Mouse (Mus musculus): ENCODE measurements around the gene Ankrd12. TPM values are rescaled to one million over a fixed set of nuclear protein-coding genes. Genes with fewer than 3 reads are reported as not detected.

The Ankrd12 gene
- polyA plus RNA-seq, 1 experiment, result 2.0 TPM

DNA sequence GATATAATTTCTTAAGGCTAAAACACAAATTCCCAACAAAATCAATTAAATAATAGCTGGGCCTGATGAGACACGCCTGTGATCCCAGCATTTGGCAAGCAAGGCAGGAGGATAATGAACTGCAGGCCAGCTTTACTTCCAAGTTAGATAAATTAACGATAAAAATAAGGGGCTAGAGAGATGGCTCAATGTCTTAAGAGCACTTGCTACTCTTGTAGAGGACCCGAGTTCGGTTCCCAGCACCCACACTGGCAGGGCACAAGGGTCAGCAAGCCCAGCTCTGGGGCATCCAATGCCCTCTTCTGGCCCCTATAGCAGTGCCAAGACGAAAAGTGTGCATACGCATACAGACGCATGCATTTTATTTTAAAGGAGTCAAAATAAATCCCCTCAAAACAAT, 126.7 kb downstream of the Ankrd12 start:
- WGBS, result 21% methylated on average over 7 of the region's 7 CpGs
- H3K4me1 ChIP-seq (ENCODE audit: control insufficient read depth, insufficient read depth, insufficient read length, low read length), result 0 out of 2 replicates have a peak, but pooled peaks cover 4% of the 10 kb centered on the region
- H3K4me3 ChIP-seq (ENCODE audit: low read depth, low read length), result peak overlapping the region; percentile 88
- TF ChIP-seq POLR2A (IDR thresholded peaks at IDR 0.05; ENCODE audit: low read depth, low read length) (no peak), CTCF (IDR thresholded peaks at IDR 0.05; ENCODE audit: extremely low read depth, insufficient read length, insufficient replicate concordance, low read depth, low read length) (no peak)
- no peaks in the 10 kb centered on the region for H3K27me3 ChIP-seq (ENCODE audit: control insufficient read depth, insufficient read depth, low read length)
- H3K27ac ChIP-seq (ENCODE audit: insufficient read depth, low read depth, low read length), result no peak overlapping the region
- peaks cover 9% of the 10 kb centered on the region for H3K36me3 ChIP-seq (ENCODE audit: control insufficient read depth, insufficient read depth, low read length)

DNA sequence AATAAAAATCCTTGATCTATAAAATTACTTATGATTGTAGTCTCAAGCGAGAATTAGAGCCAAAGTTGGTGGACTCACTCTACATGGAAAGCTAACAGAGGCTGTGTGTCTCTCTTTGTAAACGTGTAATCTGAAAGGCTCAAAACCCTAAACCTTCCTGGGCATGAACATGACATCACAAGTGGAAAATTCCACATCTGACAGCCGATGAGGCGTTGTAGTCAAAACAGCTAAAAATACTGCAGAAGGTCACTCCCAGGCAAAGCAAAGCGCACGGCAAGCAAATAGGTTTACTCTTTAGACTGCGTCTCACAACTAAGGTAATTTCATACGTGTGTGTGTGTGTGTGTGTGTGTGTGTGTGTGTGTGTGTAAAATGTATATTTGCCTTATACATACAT, 129.6 kb downstream of the Ankrd12 start:
- no peak overlapping the region for H3K27ac ChIP-seq (ENCODE audit: insufficient read depth, low read depth, low read length)
- TF ChIP-seq POLR2A (IDR thresholded peaks at IDR 0.05; ENCODE audit: low read depth, low read length), result no peak
- no peak for TF ChIP-seq CTCF (IDR thresholded peaks at IDR 0.05; ENCODE audit: extremely low read depth, insufficient read length, insufficient replicate concordance, low read depth, low read length)

DNA sequence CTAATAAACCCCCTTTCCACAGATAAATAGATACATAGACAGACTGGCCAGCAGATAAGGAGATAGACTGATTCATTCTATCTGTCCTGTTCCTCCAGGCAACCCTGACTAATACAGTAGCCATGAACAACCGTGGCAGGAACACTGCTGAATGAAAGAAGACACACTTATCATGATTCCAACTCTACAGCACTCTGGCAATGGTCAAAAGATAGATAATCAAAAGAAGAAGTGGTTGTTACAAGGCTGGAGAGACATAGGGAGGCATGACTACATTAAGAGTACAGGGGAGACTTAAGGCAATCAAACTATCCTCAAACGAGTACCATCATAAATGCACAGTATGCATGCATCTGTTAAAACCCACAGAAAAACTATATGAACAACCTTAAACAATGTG, 131.5 kb downstream of the Ankrd12 start:
- peaks cover 9% of the 10 kb centered on the region; the same call in 1 of the 2 replicates for H3K4me1 ChIP-seq (ENCODE audit: control insufficient read depth, insufficient read depth, insufficient read length, low read length)
- H3K27ac ChIP-seq (ENCODE audit: insufficient read depth, low read depth, low read length), result no peak overlapping the region
- H3K27me3 ChIP-seq (ENCODE audit: control insufficient read depth, insufficient read depth, low read length), result no peaks in the 10 kb centered on the region
- WGBS, result 83% methylated on average over 2 of the region's 2 CpGs
- TF ChIP-seq POLR2A (IDR thresholded peaks at IDR 0.05; ENCODE audit: low read depth, low read length), result no peak
- no peak for TF ChIP-seq CTCF (IDR thresholded peaks at IDR 0.05; ENCODE audit: extremely low read depth, insufficient read length, insufficient replicate concordance, low read depth, low read length)
- H3K36me3 ChIP-seq (ENCODE audit: control insufficient read depth, insufficient read depth, low read length), result peaks cover 9% of the 10 kb centered on the region
- H3K4me3 ChIP-seq (ENCODE audit: low read depth, low read length), result no peak overlapping the region

More for the DNA sequence above, 129.6 kb downstream of the Ankrd12 start:
- H3K4me1 ChIP-seq (ENCODE audit: control insufficient read depth, insufficient read depth, insufficient read length, low read length), result 0 out of 2 replicates have a peak, but pooled peaks cover 4% of the 10 kb centered on the region
- WGBS, result 79% methylated on average over 8 of the region's 8 CpGs
- no peaks in the 10 kb centered on the region for H3K27me3 ChIP-seq (ENCODE audit: control insufficient read depth, insufficient read depth, low read length)
- H3K36me3 ChIP-seq (ENCODE audit: control insufficient read depth, insufficient read depth, low read length), result peaks cover 9% of the 10 kb centered on the region
- H3K4me3 ChIP-seq (ENCODE audit: low read depth, low read length), result no peak overlapping the region

- no peak overlapping the region for H3K27ac ChIP-seq (ENCODE audit: insufficient read depth, low read depth, low read length)
- 26% methylated on average over 4 of the region's 4 CpGs for WGBS
These were observed 134.5 kb downstream of the Ankrd12 start for GRCm38 (mm10) chr17:65942394-65942793.

DNA sequence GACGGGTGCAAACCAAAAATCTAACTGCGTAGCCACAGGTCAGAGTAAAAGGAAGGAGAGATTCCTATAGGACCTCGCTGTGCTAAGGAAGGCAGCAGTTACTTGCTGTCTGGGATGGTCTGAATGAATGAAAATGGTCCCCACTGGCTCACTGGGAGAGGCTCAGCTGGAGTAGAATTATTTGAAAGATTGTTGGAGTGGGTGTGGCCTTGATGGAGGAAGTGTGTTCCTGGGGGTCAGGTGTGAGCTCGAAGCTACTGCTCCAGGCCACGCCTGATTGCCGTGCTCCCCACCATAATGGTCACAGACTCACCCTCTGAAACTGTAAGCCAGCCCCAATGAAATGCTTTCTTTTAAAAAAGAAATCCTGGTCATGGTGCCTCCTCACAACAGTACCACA, 135.6 kb downstream of the Ankrd12 start:
- 61% methylated on average over 6 of the region's 6 CpGs for WGBS
- Histone ChIP-seq H3K27me3 (ENCODE audit: control insufficient read depth, insufficient read depth, low read length) (no peaks in the 10 kb centered on the region), H3K4me1 (ENCODE audit: control insufficient read depth, insufficient read depth, insufficient read length, low read length) (peaks cover 9% of the 10 kb centered on the region), H3K36me3 (ENCODE audit: control insufficient read depth, insufficient read depth, low read length) (peaks cover 2% of the 10 kb centered on the region), H3K27ac (ENCODE audit: insufficient read depth, low read depth, low read length) (no peak overlapping the region), H3K4me3 (ENCODE audit: low read depth, low read length) (no peak overlapping the region)
- TF ChIP-seq POLR2A (IDR thresholded peaks at IDR 0.05; ENCODE audit: low read depth, low read length) (no peak), CTCF (IDR thresholded peaks at IDR 0.05; ENCODE audit: extremely low read depth, insufficient read length, insufficient replicate concordance, low read depth, low read length) (no peak)

More at GRCm38 (mm10) chr17:65942394-65942793, 134.5 kb downstream of the Ankrd12 start:
- Histone ChIP-seq H3K4me3 (ENCODE audit: low read depth, low read length) (no peak overlapping the region), H3K36me3 (ENCODE audit: control insufficient read depth, insufficient read depth, low read length) (peaks cover 4% of the 10 kb centered on the region; the same call in 1 of the 2 replicates), H3K27me3 (ENCODE audit: control insufficient read depth, insufficient read depth, low read length) (no peaks in the 10 kb centered on the region), H3K4me1 (ENCODE audit: control insufficient read depth, insufficient read depth, insufficient read length, low read length) (peaks cover 9% of the 10 kb centered on the region)
- TF ChIP-seq POLR2A (IDR thresholded peaks at IDR 0.05; ENCODE audit: low read depth, low read length) (no peak), CTCF (IDR thresholded peaks at IDR 0.05; ENCODE audit: extremely low read depth, insufficient read length, insufficient replicate concordance, low read depth, low read length) (no peak)

GRCm38 (mm10) chr17:65940221-65940620, 136.7 kb downstream of the Ankrd12 start:
- TF ChIP-seq CTCF (IDR thresholded peaks at IDR 0.05; ENCODE audit: extremely low read depth, insufficient read length, insufficient replicate concordance, low read depth, low read length), result no peak
- peaks cover 9% of the 10 kb centered on the region for H3K4me1 ChIP-seq (ENCODE audit: control insufficient read depth, insufficient read depth, insufficient read length, low read length)
- peak overlapping the region; percentile 41; the same call in 1 of the 2 replicates for H3K27ac ChIP-seq (ENCODE audit: insufficient read depth, low read depth, low read length)
- 79% methylated on average over 12 of the region's 12 CpGs for WGBS
- no peak overlapping the region for H3K4me3 ChIP-seq (ENCODE audit: low read depth, low read length)
- H3K27me3 ChIP-seq (ENCODE audit: control insufficient read depth, insufficient read depth, low read length), result no peaks in the 10 kb centered on the region
- H3K36me3 ChIP-seq (ENCODE audit: control insufficient read depth, insufficient read depth, low read length), result no peaks in the 10 kb centered on the region; the same call in 1 of the 2 replicates

DNA sequence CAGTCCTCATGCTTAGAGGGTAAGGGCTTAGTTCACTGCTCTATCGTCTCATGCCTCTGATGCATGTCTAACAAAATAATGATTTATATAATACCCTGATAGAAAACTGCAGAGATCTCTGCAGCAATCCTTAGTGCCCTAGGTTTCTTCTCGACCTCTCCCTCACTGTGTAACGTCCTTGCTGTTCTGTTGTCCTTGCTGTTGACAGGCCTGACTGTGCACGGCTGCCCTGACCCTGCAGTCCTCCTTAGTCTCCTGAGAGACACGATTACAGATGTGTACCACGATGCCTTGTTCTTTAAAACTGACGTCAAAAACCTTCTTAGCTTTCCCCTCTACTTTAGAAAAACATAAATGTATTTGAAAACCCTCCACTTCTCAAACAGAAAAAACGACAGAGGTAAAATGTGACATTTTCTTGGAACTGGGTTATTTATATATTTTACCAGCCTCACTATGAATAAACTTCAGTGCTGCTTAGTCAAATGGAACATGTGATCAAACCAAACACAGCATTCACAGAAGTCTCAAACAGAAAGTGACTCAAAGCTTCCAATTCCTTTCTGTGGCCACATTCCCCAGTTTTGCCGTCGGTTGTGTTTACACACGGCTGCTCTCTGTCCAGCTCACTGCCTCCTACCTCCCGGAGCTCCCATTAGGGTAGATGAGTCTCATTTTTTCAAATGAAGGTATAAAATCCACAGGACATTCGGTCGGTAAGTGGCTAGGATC, 137.3 kb downstream of the Ankrd12 start:
- Histone ChIP-seq H3K27ac (ENCODE audit: insufficient read depth, low read depth, low read length) (peak overlapping the region; percentile 41; the same call in 1 of the 2 replicates), H3K4me3 (ENCODE audit: low read depth, low read length) (no peak overlapping the region), H3K27me3 (ENCODE audit: control insufficient read depth, insufficient read depth, low read length) (no peaks in the 10 kb centered on the region), H3K4me1 (ENCODE audit: control insufficient read depth, insufficient read depth, insufficient read length, low read length) (peaks cover 9% of the 10 kb centered on the region), H3K36me3 (ENCODE audit: control insufficient read depth, insufficient read depth, low read length) (no peaks in the 10 kb centered on the region; the same call in 1 of the 2 replicates)
- TF ChIP-seq CTCF (IDR thresholded peaks at IDR 0.05; ENCODE audit: extremely low read depth, insufficient read length, insufficient replicate concordance, low read depth, low read length) (no peak), POLR2A (IDR thresholded peaks at IDR 0.05; ENCODE audit: low read depth, low read length) (no peak)
- 64% methylated on average over 14 of the region's 14 CpGs for WGBS

Data from small intestine, adult 2 months (tissue).